Mouse (Mus musculus): Measurements from ENCODE around the gene Fut1. TPM values are rescaled to one million over a fixed set of nuclear protein-coding genes. Genes with fewer than 3 reads are reported as not detected.

Gene Fut1
- polyA plus RNA-seq, 2 experiments, result 1.0 to 1.2 TPM

DNA sequence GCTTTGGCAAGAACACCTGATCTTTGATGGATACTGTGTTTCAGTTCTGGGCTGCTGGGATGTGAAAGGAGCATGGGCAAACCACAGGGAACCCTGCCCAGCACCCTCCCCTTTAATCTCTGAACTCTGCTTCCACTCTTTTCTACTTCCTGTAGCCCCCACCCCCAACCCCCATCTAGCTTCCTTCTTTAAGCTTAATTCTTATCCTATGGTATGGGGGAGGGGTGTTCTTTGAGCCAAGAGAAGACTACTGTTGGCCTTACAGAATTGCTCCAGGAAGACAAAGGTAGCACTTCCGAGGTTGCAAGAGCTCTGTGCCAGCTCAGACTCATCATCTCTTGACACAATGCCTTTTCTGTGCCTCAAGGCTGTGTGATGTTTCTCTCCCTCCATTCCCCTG, 45.1 kb upstream of the Fut1 start:
- Histone ChIP-seq H3K27ac (replicated peaks; ENCODE audit: low read depth, low read length) (no peak overlapping the region), H3K4me2 (replicated peaks; ENCODE audit: low read depth, low read length, severe bottlenecking) (no peak overlapping the region), H3K9ac (ENCODE audit: low read depth, low read length, severe bottlenecking) (no peak overlapping the region), H3K27me3 (ENCODE audit: control insufficient read depth, insufficient read depth, low read length) (no peaks in the 10 kb centered on the region), H3K4me3 (replicated peaks; ENCODE audit: low read length) (no peak overlapping the region), H3K36me3 (ENCODE audit: control insufficient read depth, insufficient read depth, low read length) (peaks cover 18% of the 10 kb centered on the region), H3K9me3 (ENCODE audit: control insufficient read depth, low read length) (no peaks in the 10 kb centered on the region), H3K4me1 (ENCODE audit: control insufficient read depth, insufficient read depth, low read length) (peaks cover 21% of the 10 kb centered on the region)
- 59% methylated on average over 1 of the region's 1 CpGs for WGBS
- TF ChIP-seq POLR2A (IDR thresholded peaks at IDR 0.05; ENCODE audit: borderline replicate concordance, extremely low read depth, insufficient read depth, insufficient read length), result no peak
- no peak for DNase-seq (ENCODE audit: low spot score)
- no peak for ATAC-seq (ENCODE audit: low FRiP score, low read depth)

DNA sequence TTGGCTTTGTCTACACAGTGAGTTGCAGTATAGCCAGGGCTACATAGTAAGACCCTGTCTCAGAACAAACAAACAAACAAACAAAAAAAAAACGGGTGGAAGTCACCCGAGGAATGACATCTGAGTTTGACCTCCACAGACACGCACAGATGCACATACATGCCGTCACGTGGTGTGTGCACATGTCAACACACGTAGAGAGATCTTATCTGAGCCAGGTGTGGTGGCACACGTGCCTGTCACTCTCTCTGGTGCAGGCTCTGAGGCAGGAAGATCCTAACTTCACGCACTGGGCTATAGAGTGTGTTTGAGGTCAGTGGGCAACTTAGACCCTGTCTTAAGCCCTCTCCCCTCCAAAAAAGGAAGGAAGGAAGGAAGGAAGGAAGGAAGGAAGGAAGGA, 43.1 kb upstream of the Fut1 start:
- no peak overlapping the region for H3K4me2 ChIP-seq (replicated peaks; ENCODE audit: low read depth, low read length, severe bottlenecking)
- H3K27ac ChIP-seq (replicated peaks; ENCODE audit: low read depth, low read length), result no peak overlapping the region
- H3K4me1 ChIP-seq (ENCODE audit: control insufficient read depth, insufficient read depth, low read length), result peaks cover 15% of the 10 kb centered on the region
- peaks cover 24% of the 10 kb centered on the region for H3K36me3 ChIP-seq (ENCODE audit: control insufficient read depth, insufficient read depth, low read length)
- WGBS, result 71% methylated on average over 8 of the region's 8 CpGs
- H3K9ac ChIP-seq (ENCODE audit: low read depth, low read length, severe bottlenecking), result no peak overlapping the region
- TF ChIP-seq POLR2A (IDR thresholded peaks at IDR 0.05; ENCODE audit: borderline replicate concordance, extremely low read depth, insufficient read depth, insufficient read length), result no peak
- H3K27me3 ChIP-seq (ENCODE audit: control insufficient read depth, insufficient read depth, low read length), result no peaks in the 10 kb centered on the region
- no peak for DNase-seq (ENCODE audit: low spot score)
- no peak for ATAC-seq (ENCODE audit: low FRiP score, low read depth)
- H3K9me3 ChIP-seq (ENCODE audit: control insufficient read depth, low read length), result no peaks in the 10 kb centered on the region
- H3K4me3 ChIP-seq (replicated peaks; ENCODE audit: low read length), result no peak overlapping the region

DNA sequence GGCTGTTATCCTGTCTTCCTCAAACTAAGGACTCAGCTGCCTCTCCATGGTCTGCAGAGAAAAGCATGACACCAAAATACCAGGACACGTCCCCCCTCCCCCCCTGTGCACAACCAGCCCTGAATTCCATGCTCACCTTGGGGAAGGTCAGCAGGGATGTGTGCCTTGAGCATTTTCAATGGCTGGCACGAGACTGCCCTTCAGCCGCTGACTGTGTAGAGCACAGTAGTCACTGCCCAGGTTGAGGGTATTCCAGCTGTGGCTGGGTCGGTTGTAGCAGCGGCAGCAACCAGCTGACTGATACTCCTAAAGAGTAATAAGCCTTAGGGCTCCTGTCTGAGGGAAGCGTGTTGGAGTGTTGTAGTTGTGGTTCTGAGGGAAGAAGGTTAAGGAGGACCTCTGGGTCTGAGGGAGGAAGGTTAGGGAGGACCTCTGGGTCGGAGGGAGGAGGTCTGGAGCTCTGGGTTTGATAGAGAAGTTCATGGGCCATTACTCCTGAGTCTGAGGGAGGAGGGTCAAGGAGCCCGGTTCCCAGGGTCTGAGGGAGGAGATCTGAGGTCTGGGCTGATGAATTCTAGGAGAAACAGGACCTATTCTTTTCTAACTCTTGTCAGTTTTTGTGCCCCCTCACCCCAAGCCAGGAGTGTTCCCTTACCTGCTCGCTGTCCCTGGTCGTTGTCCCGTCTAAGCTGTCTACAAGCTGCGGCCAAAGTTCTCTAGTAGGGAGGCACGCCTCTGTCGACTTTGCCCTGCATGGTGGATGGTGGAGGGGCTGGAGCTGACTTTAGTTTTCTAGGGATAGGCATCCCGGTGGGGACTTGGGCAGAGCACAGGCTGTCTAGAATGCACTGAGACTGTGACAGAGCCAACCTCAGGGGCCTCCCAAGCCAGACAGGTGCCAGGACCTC, 42.4 kb upstream of the Fut1 start:
- WGBS, result 80% methylated on average over 15 of the region's 15 CpGs
- no peak for TF ChIP-seq POLR2A (IDR thresholded peaks at IDR 0.05; ENCODE audit: borderline replicate concordance, extremely low read depth, insufficient read depth, insufficient read length)
- H3K9ac ChIP-seq (ENCODE audit: low read depth, low read length, severe bottlenecking), result no peak overlapping the region
- H3K4me3 ChIP-seq (replicated peaks; ENCODE audit: low read length), result no peak overlapping the region
- peaks cover 14% of the 10 kb centered on the region for H3K4me1 ChIP-seq (ENCODE audit: control insufficient read depth, insufficient read depth, low read length)
- peaks cover 26% of the 10 kb centered on the region for H3K36me3 ChIP-seq (ENCODE audit: control insufficient read depth, insufficient read depth, low read length)
- DNase-seq (ENCODE audit: low spot score), result no peak
- no peak overlapping the region for H3K27ac ChIP-seq (replicated peaks; ENCODE audit: low read depth, low read length)
- no peaks in the 10 kb centered on the region for H3K27me3 ChIP-seq (ENCODE audit: control insufficient read depth, insufficient read depth, low read length)
- no peaks in the 10 kb centered on the region for H3K9me3 ChIP-seq (ENCODE audit: control insufficient read depth, low read length)
- H3K4me2 ChIP-seq (replicated peaks; ENCODE audit: low read depth, low read length, severe bottlenecking), result no peak overlapping the region
- ATAC-seq (ENCODE audit: low FRiP score, low read depth), result no peak

DNA sequence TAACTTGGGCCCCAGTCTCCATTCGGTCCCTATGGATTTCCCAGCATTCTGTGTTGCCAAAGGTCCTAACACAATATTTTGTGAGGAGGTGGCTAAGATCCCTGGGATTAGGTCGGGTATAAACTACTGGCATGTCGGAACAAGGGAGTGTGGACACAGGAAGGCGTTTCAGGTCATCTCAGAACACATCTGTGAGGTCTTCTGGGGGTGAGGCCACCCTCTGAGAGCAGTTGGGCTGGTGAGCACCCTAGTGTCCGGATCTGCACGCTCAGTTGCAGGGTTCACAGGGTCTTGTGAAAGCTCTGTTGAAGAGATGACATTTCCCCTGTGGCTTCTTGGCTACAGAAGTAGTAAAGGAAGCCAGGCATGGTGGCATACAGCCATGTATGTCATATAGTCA, 31.2 kb upstream of the Fut1 start:
- no peak for ATAC-seq (ENCODE audit: low FRiP score, low read depth)
- Histone ChIP-seq H3K36me3 (ENCODE audit: control insufficient read depth, insufficient read depth, low read length) (peaks cover 42% of the 10 kb centered on the region), H3K4me3 (replicated peaks; ENCODE audit: low read length) (no peak overlapping the region), H3K27ac (replicated peaks; ENCODE audit: low read depth, low read length) (no peak overlapping the region), H3K4me1 (ENCODE audit: control insufficient read depth, insufficient read depth, low read length) (no peaks in the 10 kb centered on the region), H3K4me2 (replicated peaks; ENCODE audit: low read depth, low read length, severe bottlenecking) (no peak overlapping the region), H3K9ac (ENCODE audit: low read depth, low read length, severe bottlenecking) (no peak overlapping the region), H3K9me3 (ENCODE audit: control insufficient read depth, low read length) (no peaks in the 10 kb centered on the region), H3K27me3 (ENCODE audit: control insufficient read depth, insufficient read depth, low read length) (no peaks in the 10 kb centered on the region)
- no peak for TF ChIP-seq POLR2A (IDR thresholded peaks at IDR 0.05; ENCODE audit: borderline replicate concordance, extremely low read depth, insufficient read depth, insufficient read length)
- DNase-seq (ENCODE audit: low spot score), result no peak
- WGBS, result 92% methylated on average over 6 of the region's 6 CpGs

DNA sequence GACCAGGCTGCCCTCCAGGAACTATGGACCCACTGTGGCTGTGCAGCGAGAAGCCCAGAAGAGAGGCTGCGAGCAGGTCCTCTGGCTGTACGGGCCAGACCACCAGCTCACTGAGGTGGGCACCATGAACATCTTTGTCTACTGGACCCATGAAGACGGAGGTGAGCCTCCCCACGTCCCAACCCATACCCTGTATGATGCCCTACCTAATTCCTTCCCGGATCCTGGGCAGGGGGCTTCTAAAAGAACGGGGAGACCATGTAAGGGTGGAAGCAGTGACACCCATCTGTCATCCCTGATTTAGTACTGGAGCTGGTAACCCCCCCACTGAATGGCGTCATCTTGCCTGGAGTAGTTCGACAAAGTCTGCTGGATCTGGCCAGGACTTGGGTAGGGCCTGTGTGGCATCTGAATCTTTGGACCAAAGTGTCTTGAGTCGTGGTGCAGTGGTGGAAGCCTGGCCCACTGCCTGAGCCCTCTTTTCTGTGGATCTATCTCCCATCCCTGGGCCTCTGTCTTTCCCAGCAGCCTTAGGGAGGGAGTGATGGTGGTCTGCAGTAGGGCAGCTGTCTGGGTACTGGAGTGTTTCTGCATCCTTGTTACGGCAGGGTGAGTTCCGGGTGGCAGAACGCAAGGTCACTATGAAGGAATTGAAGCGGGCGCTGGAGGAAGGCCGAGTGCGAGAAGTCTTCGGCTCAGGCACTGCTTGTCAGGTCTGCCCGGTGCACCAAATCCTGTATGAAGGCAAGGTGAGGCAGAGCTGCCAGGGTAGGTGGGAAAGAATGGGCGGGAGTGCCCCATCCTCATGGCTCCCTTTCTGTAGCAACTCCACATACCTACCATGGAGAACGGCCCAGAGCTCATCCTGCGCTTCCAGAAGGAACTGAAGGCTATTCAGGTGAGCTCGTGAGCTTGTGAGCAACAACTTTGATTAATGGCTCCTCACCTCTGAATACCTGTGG, 29.2 kb upstream of the Fut1 start:
- no peak overlapping the region for H3K27ac ChIP-seq (replicated peaks; ENCODE audit: low read depth, low read length)
- H3K9ac ChIP-seq (ENCODE audit: low read depth, low read length, severe bottlenecking), result no peak overlapping the region
- DNase-seq (ENCODE audit: low spot score), result no peak
- H3K9me3 ChIP-seq (ENCODE audit: control insufficient read depth, low read length), result no peaks in the 10 kb centered on the region
- no peaks in the 10 kb centered on the region for H3K4me1 ChIP-seq (ENCODE audit: control insufficient read depth, insufficient read depth, low read length)
- WGBS, result 93% methylated on average over 23 of the region's 23 CpGs
- no peaks in the 10 kb centered on the region for H3K27me3 ChIP-seq (ENCODE audit: control insufficient read depth, insufficient read depth, low read length)
- no peak overlapping the region for H3K4me2 ChIP-seq (replicated peaks; ENCODE audit: low read depth, low read length, severe bottlenecking)
- ATAC-seq (ENCODE audit: low FRiP score, low read depth), result no peak
- peaks cover 32% of the 10 kb centered on the region for H3K36me3 ChIP-seq (ENCODE audit: control insufficient read depth, insufficient read depth, low read length)
- no peak for TF ChIP-seq POLR2A (IDR thresholded peaks at IDR 0.05; ENCODE audit: borderline replicate concordance, extremely low read depth, insufficient read depth, insufficient read length)
- H3K4me3 ChIP-seq (replicated peaks; ENCODE audit: low read length), result no peak overlapping the region
